Mouse (Mus musculus) kidney, postnatal 14 days (tissue): Measurements from ENCODE around the gene Dstn.

Source experiments
- DNase-seq: peaks from one replicate; pipeline ENCODE4 v3.0.0; 2022; ENCODE audit warnings: mixed read lengths

Dstn gene

DNA sequence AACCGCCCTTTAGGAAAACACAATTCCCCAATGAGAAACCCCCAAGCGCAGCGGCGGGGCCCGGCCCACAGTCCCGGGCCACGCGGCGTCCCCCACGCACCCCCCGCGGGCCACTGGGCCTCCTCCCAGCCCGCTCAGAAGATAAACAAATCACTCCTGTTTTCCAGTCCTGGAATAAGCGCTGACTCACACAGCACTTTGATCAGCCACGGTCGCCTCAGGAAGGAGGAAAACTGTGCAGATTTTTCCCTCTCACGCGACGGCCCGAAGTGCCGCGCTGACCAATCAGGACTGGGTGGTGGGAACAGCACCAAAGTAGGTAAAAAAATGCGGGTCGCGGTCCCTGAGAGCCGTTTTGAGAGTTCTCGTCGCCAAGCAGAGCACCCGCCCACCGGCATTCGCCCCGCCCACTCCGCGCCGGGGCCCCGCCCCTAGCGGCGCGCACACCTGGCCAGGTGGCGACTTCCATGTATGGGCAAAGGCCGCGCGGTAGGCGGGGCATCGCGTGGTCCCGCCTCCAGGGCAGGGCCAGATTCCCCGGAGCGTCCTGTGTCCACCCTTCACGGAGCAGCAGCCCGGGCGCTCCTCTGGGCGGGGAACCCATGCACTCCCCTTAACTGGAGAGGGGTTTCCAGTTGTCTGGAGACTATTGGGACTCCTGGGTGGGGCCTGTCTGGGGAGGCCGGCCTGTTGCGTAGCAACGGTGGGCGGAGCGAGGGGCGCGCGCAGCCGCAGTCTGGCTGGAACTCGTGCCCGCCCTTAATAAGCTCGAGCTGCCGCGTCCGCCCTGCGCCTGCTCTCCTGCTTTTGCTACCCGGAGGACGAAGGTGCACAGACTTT lies at the start of gene Dstn:
Dstn (plus strand) TSS at position 561 of the 840 bp plus-strand sequence.
- DNase-seq = peak; percentile 99

DNA sequence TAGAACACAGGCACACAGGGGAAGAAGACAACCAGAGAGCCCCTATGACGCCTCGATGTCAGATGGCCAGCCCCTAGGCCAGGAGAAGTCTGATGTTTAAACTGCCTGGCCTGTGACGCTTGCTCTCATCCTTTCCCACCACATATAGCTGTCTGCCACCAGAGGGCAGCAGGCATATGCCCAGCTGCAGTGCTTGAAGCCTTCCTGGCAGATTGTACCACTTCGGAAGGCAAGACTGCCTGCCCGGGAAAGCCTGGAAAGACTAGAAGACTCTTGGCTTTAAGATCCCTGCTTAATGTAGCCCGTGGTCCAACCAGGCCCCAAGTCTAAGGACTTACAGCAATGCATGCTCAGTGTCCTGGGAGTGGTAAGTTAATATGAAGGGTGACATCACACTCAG lies 47.8 kb upstream of the Dstn start:
- DNase-seq = peak; percentile 90

- peak; percentile 35 for DNase-seq
Measured at GRCm38 (mm10) chr2:143870936-143871688, 44.0 kb upstream of the Dstn start.

- peak; percentile 41 for DNase-seq
Measured at GRCm38 (mm10) chr2:143876026-143876425, 39.1 kb upstream of the Dstn start.

DNA sequence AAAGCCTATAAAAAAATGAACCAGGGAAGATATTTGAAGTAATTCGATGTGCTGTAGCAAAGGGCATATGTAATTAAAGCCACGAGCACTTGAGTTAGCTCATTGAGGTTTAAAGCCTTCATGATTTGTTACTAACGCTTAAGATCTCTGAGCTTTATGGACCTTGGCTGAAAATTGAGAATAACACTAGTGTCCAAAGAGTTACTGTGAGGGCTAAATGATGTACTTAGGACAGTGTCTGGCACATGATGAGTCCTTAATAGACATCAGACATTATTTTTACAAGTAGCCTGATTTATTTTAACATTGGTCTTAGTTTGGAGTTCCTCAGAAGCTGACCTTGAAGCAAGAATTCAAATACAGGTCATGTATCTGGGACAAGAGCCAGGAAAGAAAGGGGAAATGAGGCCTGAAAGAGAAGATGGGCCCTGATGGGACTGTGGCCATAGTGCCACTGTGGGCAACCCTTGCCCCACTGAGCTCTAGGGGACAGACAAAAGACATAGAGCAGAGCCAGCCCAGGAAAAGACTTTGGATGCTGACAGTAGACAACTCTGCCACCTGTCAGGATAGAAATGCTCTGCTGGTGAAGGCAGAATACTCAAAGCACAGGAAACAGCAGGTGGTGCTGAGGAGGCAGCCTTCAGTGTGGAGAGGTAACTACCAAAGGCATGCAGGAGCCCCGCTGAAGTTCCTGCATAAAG lies 38.0 kb upstream of the Dstn start:
- DNase-seq = peak; percentile 41

GRCm38 (mm10) chr2:143879311-143879710 lies 35.8 kb upstream of the Dstn start:
- DNase-seq = no peak

DNA sequence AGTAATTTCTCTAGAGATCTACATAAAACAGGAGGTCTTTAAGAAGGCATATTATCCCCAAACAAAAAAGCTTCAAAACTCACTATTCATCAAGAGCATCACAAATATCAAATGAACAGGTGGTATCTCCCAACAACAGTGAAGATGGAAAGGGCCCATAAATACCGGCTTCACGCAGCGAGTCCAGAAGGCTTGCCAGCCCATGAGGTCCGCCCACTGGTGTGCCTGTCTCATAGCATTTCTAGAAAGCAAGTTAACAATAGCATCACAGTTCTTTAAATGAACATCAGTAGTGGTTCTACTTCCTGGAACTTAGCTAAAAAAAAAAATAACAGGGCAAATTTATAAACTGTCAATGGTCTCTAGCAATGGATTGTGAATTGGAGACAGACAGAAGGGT lies 33.1 kb upstream of the Dstn start:
- DNase-seq = no peak

- no peak for DNase-seq
Measured at GRCm38 (mm10) chr2:143882606-143883288, 32.4 kb upstream of the Dstn start.

GRCm38 (mm10) chr2:143889131-143889859 lies 25.8 kb upstream of the Dstn start:
- no peak for DNase-seq

DNA sequence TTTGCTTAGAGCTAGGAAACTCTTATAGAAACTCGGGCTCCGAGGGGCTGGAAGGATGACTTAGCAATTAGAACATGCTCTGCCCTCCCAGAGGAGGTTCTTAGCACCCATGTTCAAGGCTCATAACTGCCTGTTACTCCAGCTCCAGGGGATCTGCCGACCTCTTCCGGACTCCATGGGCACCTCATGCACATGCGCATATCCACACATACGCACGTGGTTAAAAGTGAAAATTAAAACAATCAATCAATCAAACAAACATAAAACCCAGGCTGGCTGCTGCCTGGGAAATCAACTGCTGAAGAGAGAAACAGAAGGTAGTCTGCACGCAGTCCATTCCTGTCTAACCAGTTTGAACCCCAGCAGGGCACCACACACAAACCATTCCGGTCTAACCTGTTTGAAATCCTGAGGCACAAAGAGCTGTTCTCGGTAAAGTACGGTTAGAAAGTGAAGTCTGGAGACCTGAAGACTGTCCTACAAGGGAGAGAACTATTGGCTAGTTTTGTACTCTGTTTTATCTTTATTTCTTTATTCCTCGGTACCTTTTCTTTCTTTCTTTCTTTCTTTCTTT lies 25.2 kb upstream of the Dstn start:
- DNase-seq = peak; percentile 71

- peak; percentile 15 for DNase-seq
Measured at GRCm38 (mm10) chr2:143891302-143892048, 23.6 kb upstream of the Dstn start.

DNA sequence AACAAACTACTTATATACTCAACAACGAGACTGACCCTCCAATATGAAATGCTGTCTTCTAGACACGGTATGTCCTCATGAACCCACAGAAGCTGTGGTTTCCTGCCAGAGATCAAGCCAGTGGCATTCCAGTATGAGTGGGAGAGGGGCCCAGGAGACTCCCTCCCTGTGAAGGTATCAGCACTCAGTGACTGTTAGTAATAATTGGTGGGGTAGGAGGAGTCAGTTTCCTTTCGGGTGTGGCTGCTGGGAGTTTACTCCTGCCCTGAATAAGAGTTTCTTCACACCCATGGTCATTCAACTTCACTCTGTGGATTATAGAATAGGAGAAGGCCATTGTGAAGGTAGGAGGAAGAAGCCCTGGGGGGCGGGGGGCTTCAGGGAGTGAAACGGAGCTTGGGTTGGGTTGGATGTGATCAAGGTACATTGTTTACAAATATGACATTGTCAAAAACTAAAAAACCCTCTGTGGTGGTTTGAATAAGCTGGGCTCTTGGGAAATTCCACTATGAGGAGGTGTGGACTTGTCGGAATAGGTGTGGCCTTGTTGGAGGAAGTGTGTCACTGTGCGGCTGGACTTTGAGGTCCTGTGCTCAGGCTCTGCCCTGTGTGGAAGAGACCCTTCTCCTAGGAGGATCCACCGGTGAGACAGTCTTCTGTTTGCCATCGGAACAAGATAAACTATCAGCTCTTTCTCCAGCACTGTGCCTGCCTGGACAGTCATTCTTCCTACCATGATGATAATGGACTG lies 15.5 kb upstream of the Dstn start:
- DNase-seq = no peak

GRCm38 (mm10) chr2:143900821-143901351 lies 14.2 kb upstream of the Dstn start:
- DNase-seq = no peak

GRCm38 (mm10) chr2:143903376-143904045 lies 11.6 kb upstream of the Dstn start:
- DNase-seq = peak; percentile 16

DNA sequence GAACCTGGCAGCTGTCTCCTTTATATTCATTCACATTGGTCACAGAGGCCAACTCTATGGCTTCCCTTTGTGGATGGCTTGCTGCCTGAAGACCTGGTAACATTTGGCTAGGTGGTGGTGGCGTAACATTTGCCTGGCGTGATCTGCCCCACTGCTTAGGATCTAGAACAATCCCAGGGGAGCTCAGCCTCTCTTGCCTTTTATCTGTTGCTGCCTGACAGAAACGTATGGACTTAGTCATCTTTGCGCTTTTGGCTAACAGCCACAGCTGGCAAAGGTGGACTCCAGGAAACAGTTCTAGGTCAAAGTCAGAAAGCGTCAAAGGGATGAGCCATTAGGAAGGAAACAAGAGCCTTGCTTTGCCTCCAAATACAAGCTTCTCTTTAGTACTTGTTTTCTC lies 10.2 kb upstream of the Dstn start:
- DNase-seq = peak; percentile 54

DNA sequence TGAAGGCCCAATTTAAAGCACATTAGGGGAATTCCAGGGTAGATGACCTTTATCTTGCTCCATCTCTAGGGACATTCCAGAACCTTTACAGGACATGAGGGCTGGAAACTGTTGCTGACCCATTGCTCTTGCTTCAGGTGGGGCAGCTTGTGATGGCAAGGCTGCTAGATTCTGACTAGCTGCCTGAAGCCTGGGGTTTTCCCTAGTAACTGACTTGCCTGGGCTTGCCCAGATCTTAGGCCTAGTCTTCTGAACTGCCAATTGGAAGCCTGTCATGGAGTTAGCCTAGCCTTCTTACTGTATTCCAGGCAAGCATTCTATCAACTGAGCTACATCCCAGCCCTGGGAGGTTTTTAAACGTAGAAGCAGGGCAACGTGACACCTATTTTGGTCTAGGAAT lies 5.9 kb upstream of the Dstn start:
- no peak for DNase-seq

- no peak for DNase-seq
Measured at GRCm38 (mm10) chr2:143912199-143912598, 2.9 kb upstream of the Dstn start.

- no peak for DNase-seq
Measured at GRCm38 (mm10) chr2:143914221-143914620, 899 bp upstream of the Dstn start.

- no peak for DNase-seq
Measured at GRCm38 (mm10) chr2:143915600-143916135, 548 bp downstream of the Dstn start.
